Mouse (Mus musculus) MEL (cell line): ENCODE data around the gene Col9a2. TPM values are rescaled to one million over a fixed set of nuclear protein-coding genes. Genes with fewer than 3 reads are reported as not detected.

Experiments used
- DNase-seq: peaks from one replicate; pipeline ENCODE4 v3.0.0; 2011; ENCODE audit warnings: low read depth, low spot score
- H3K27ac ChIP-seq: 2 replicates; pipeline ENCODE4 v1.5.1; 2012; ENCODE audit warnings: low read depth, mild to moderate bottlenecking, control low read depth, low read length, moderate library complexity; ENCODE audit not compliant: control insufficient read depth
- H3K27me3 ChIP-seq, 2 experiments: fragments of 150-350 bp in 1 of 2; sonication (generic) in 1 of 2; 2 replicates each; pipeline ENCODE4 v1.6.1; 2012; ENCODE audit warnings: low read length in 2 of 2, mild to moderate bottlenecking in 2 of 2, improper control_type of control experiment in 1 of 2, moderate library complexity in 1 of 2; ENCODE audit not compliant: insufficient read depth in 2 of 2, control insufficient read depth in 1 of 2
- H3K36me3 ChIP-seq, 2 experiments: 2 replicates each; pipeline ENCODE4 v1.6.1; 2012 to 2014; ENCODE audit warnings: low read length in 2 of 2, improper control_type of control experiment in 1 of 2, inconsistent platforms in 1 of 2, mild to moderate bottlenecking in 1 of 2; ENCODE audit not compliant: insufficient read depth in 2 of 2, control insufficient read depth in 1 of 2
- H3K4me1 ChIP-seq, 2 experiments: fragments of 150-350 bp in 1 of 2; sonication (generic) in 1 of 2; 2 replicates each; pipeline ENCODE4 v1.6.1; 2012; ENCODE audit warnings: low read length in 2 of 2, improper control_type of control experiment in 1 of 2, mild to moderate bottlenecking in 1 of 2; ENCODE audit not compliant: insufficient read depth in 2 of 2, control insufficient read depth in 1 of 2
- H3K4me3 ChIP-seq, 2 experiments: fragments of 150-350 bp in 1 of 2; sonication (generic) in 1 of 2; 2 replicates each; pipeline ENCODE4 v1.5.1; 2012; ENCODE audit warnings: low read depth in 2 of 2, low read length in 2 of 2, mild to moderate bottlenecking in 2 of 2, moderate library complexity in 2 of 2, control low read depth in 1 of 2, improper control_type of control experiment in 1 of 2; ENCODE audit not compliant: control insufficient read depth in 1 of 2, insufficient read depth in 1 of 2
- H3K79me2 ChIP-seq: 2 replicates; pipeline ENCODE4 v1.6.1; 2012; ENCODE audit warnings: mild to moderate bottlenecking, low read length, moderate library complexity; ENCODE audit not compliant: control insufficient read depth, poor library complexity, insufficient read depth
- H3K9ac ChIP-seq: 2 replicates; pipeline ENCODE4 v1.6.1; 2012; ENCODE audit warnings: low read depth, mild to moderate bottlenecking, control low read depth, low read length, moderate library complexity; ENCODE audit not compliant: control insufficient read depth, poor library complexity, severe bottlenecking
- H3K9me3 ChIP-seq: fragments of 150-350 bp; sonication (generic); replicated peaks from 2 replicates; pipeline ENCODE4 v1.6.1; 2012; ENCODE audit warnings: mild to moderate bottlenecking, low read length, improper control_type of control experiment, moderate library complexity; ENCODE audit not compliant: insufficient read depth
- BHLHE40 ChIP-seq: IDR thresholded peaks from 2 replicates; pipeline ENCODE4 v1.6.1; 2012; ENCODE audit warnings: low read depth, mild to moderate bottlenecking, inconsistent platforms, low read length, improper control_type of control experiment, borderline replicate concordance
- CTCF ChIP-seq, 3 experiments: IDR thresholded peaks in 2 of 3; conservative IDR thresholded peaks in 1 of 3; 2 replicates each; pipeline ENCODE4 v1.5.1; 2011 to 2012; ENCODE audit warnings: low read length in 3 of 3, low read depth in 2 of 3, mild to moderate bottlenecking in 2 of 3, improper control_type of control experiment in 1 of 3, inconsistent platforms in 1 of 3, mixed read lengths in 1 of 3, moderate library complexity in 1 of 3; ENCODE audit not compliant: control insufficient read depth in 1 of 3, insufficient read depth in 1 of 3, poor library complexity in 1 of 3, severe bottlenecking in 1 of 3
- ELF1 ChIP-seq: IDR thresholded peaks from 2 replicates; pipeline ENCODE4 v1.6.1; 2014; ENCODE audit warnings: low read depth, mild to moderate bottlenecking, inconsistent platforms, low read length, improper control_type of control experiment, moderate library complexity
- EP300 ChIP-seq, 2 experiments: IDR thresholded peaks; 2 replicates each; pipeline ENCODE4 v1.6.1; 2011; ENCODE audit warnings: improper control_type of control experiment in 2 of 2, low read length in 2 of 2, low read depth in 1 of 2, mild to moderate bottlenecking in 1 of 2
- ETS1 ChIP-seq: IDR thresholded peaks from 2 replicates; pipeline ENCODE4 v1.6.1; 2012; ENCODE audit warnings: low read depth, mild to moderate bottlenecking, inconsistent platforms, low read length, improper control_type of control experiment, moderate library complexity
- GATA1 ChIP-seq: IDR thresholded peaks from 2 replicates; pipeline ENCODE4 v1.6.1; 2011; ENCODE audit warnings: low read depth, low read length, improper control_type of control experiment
- JUND ChIP-seq: IDR thresholded peaks from 2 replicates; pipeline ENCODE4 v1.6.1; 2011; ENCODE audit warnings: low read depth, mild to moderate bottlenecking, improper control_type of control experiment, low read length
- KAT2A ChIP-seq: conservative IDR thresholded peaks from 2 replicates; pipeline ENCODE4 v1.6.1; 2012; ENCODE audit warnings: low read depth, low read length, improper control_type of control experiment, inconsistent platforms
- MAFK ChIP-seq: IDR thresholded peaks from 2 replicates; pipeline ENCODE4 v1.6.1; 2011; ENCODE audit warnings: low read depth, mild to moderate bottlenecking, low read length, improper control_type of control experiment, borderline replicate concordance
- MAX ChIP-seq: IDR thresholded peaks from 2 replicates; pipeline ENCODE4 v1.6.1; 2011; ENCODE audit warnings: low read length, improper control_type of control experiment
- MEF2A ChIP-seq: IDR thresholded peaks from 2 replicates; pipeline ENCODE4 v1.6.1; 2014; ENCODE audit warnings: low read depth, mild to moderate bottlenecking, inconsistent platforms, low read length, improper control_type of control experiment; ENCODE audit not compliant: poor library complexity, insufficient replicate concordance, severe bottlenecking; ENCODE audit errors: extremely low read depth
- MXI1 ChIP-seq: IDR thresholded peaks from 2 replicates; pipeline ENCODE4 v1.6.1; 2011; ENCODE audit warnings: mild to moderate bottlenecking, low read depth, low read length, improper control_type of control experiment
- RAD21 ChIP-seq: IDR thresholded peaks from 2 replicates; pipeline ENCODE4 v1.6.1; 2011; ENCODE audit warnings: mild to moderate bottlenecking, low read depth, low read length, improper control_type of control experiment
- RCOR1 ChIP-seq: IDR thresholded peaks from 2 replicates; pipeline ENCODE4 v1.6.1; 2012; ENCODE audit warnings: low read depth, mild to moderate bottlenecking, inconsistent platforms, low read length, improper control_type of control experiment
- SIN3A ChIP-seq: IDR thresholded peaks from 2 replicates; pipeline ENCODE4 v1.6.1; 2012; ENCODE audit warnings: low read length, improper control_type of control experiment, inconsistent platforms
- SMC3 ChIP-seq: IDR thresholded peaks from 2 replicates; pipeline ENCODE4 v1.6.1; 2011; ENCODE audit warnings: low read depth, low read length, improper control_type of control experiment
- USF2 ChIP-seq, 2 experiments: IDR thresholded peaks; 2 replicates each; pipeline ENCODE4 v1.6.1; 2011 to 2012; ENCODE audit warnings: improper control_type of control experiment in 2 of 2, low read length in 2 of 2, borderline replicate concordance in 1 of 2, inconsistent platforms in 1 of 2, low read depth in 1 of 2, mild to moderate bottlenecking in 1 of 2; ENCODE audit not compliant: insufficient read depth in 1 of 2
- ZC3H11A ChIP-seq: IDR thresholded peaks from 2 replicates; pipeline ENCODE4 v1.6.1; 2012; ENCODE audit warnings: low read depth, mild to moderate bottlenecking, inconsistent platforms, low read length, improper control_type of control experiment
- ZMIZ1 ChIP-seq: IDR thresholded peaks from 2 replicates; pipeline ENCODE4 v1.6.1; 2012; ENCODE audit warnings: low read depth, mild to moderate bottlenecking, inconsistent platforms, low read length, improper control_type of control experiment, moderate library complexity
- ZNF384 ChIP-seq: IDR thresholded peaks from 2 replicates; pipeline ENCODE4 v1.6.1; 2012; ENCODE audit warnings: low read depth, mild to moderate bottlenecking, inconsistent platforms, low read length, improper control_type of control experiment
- polyA plus RNA-seq, 2 experiments: library from polyadenylated mRNA; stranded (reverse) in 1 of 2; unstranded in 1 of 2; fragments of >175 nt in 1 of 2; fragments of >200 nt in 1 of 2; gene quantifications; 2 replicates each; pipeline versions ENCODE4 v1.2.1 to v1.2.4; 2012; ENCODE audit warnings: low replicate concordance in 2 of 2, low read depth in 1 of 2; ENCODE audit not compliant: insufficient read length in 2 of 2, insufficient read depth in 1 of 2, missing spikeins in 1 of 2
- total RNA-seq: library from RNA; depleted of rRNA; stranded (reverse); fragments of 300-350 nt; gene quantifications from 2 replicates; pipeline ENCODE4 v1.2.3, GENCODE M21; 2012

Col9a2 gene
- total and polyA plus RNA-seq, 3 experiments = 0.12 TPM; not detected in 2

DNA sequence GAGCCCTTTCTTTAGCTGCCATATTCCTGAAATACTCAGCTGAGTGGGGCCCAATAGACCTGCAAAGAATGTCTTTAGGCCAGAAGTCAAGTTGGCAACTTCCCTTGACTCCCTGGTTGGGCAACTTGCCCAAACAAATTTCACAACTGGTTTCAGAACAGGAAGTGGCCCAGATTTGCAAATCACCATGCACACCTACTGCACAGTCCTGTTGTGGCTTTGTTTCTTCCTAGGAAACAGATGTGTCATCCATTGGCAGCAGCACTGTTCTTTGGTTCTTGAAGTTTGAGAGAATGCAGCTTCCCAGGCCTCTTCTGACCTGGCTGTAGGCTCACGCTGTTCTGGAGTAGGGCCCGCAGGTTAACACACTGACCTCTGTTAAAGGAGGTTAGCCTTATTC is 15.2 kb upstream of the Col9a2 start:
- H3K27me3 ChIP-seq = no peaks in the 10 kb centered on the region
- no peak overlapping the region for H3K27ac ChIP-seq
- no peaks in the 10 kb centered on the region for H3K9me3 ChIP-seq
- H3K36me3 ChIP-seq = peaks cover 0 to 12% of the 10 kb centered on the region in 2 experiments; a peak in 2 of 4 replicates
- H3K79me2 ChIP-seq = no peaks in the 10 kb centered on the region
- no peak overlapping the region for H3K4me3 ChIP-seq
- TF ChIP-seq RAD21 (no peak), MXI1 (no peak), ZC3H11A (no peak), ETS1 (no peak), EP300 (IDR thresholded peaks at IDR 0.05; ENCODE audit: low read depth in 1 of 2, low read length in 2 of 2) (0 out of 4 replicates have a peak, but pooled peaks of 1 of the 2 experiments have one; percentile 23), SIN3A (peak; percentile 31; the same call in 1 of the 2 replicates), MAFK (no peak), CTCF (IDR thresholded peaks at IDR 0.05 in 2 of 3, conservative IDR thresholded peaks at IDR 0.05 in 1 of 3; ENCODE audit: control insufficient read depth in 1 of 3, insufficient read depth in 1 of 3, low read depth in 2 of 3, low read length in 3 of 3, poor library complexity in 1 of 3, severe bottlenecking in 1 of 3) (no peak), RCOR1 (peak; percentile 96)
- peaks cover 0 to 9% of the 10 kb centered on the region in 2 experiments; a peak in 2 of 4 replicates for H3K4me1 ChIP-seq
- H3K9ac ChIP-seq = no peak overlapping the region
- DNase-seq = peak; percentile 72

DNA sequence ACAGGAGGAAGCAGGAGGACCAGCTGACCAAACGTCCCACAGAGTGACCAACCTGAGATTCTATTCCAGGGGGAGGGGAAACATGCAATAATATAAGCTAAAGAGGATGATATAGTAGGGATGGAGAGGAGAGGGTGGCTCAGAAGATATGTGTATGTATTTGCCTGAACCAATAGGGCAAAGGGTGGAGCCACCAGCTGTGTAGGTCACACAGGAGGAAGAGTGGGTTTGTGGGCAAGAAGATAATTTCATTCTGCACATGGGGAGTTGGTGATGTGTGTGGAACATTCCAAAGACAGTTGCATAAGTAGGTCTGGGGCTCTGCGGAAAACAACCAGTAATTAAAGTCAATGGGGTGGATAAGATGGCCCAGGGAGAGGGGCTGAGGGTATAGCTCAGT is 13.5 kb upstream of the Col9a2 start:
- peaks cover 0 to 5% of the 10 kb centered on the region in 2 experiments; a peak in 1 of 4 replicates for H3K36me3 ChIP-seq
- DNase-seq = no peak
- H3K4me3 ChIP-seq = no peak overlapping the region
- H3K27me3 ChIP-seq = no peaks in the 10 kb centered on the region
- H3K79me2 ChIP-seq = no peaks in the 10 kb centered on the region
- H3K9me3 ChIP-seq = no peaks in the 10 kb centered on the region
- H3K27ac ChIP-seq = no peak overlapping the region
- no peak overlapping the region for H3K9ac ChIP-seq
- TF ChIP-seq USF2 (IDR thresholded peaks at IDR 0.05; ENCODE audit: borderline replicate concordance in 1 of 2, insufficient read depth in 1 of 2, low read depth in 1 of 2, low read length in 2 of 2) (no peak), ELF1 (no peak), MEF2A (no peak), ZNF384 (no peak)
- peaks cover 0 to 5% of the 10 kb centered on the region in 2 experiments; a peak in 1 of 4 replicates for H3K4me1 ChIP-seq

DNA sequence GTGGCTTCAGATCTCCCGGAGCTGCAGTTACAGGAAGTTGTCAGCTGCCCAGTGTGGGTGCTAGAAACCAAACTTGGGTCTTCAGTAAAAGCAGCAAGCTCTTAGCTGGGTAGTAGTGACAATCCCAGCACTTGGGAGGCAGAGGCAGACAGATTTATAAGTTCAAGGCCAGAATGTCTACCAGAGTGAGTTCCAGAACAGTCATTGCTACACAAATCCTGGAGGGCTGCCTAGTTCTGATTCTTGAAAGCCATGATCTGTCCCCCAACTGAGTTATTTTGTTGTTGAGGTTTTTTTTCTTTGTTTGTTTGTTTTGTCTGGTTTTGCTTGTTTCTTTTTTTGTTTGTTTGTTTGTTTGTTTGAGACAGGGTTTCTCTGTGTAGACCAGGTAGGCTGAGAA is 11.0 kb upstream of the Col9a2 start:
- Histone ChIP-seq H3K27me3 (no peaks in the 10 kb centered on the region), H3K27ac (no peak overlapping the region), H3K9me3 (no peaks in the 10 kb centered on the region), H3K79me2 (no peaks in the 10 kb centered on the region), H3K4me3 (peak overlapping the region in 1 of 2 experiments; percentile 32; a peak in 1 of 4 replicates), H3K36me3 (peaks cover 0 to 3% of the 10 kb centered on the region in 2 experiments; a peak in 1 of 4 replicates), H3K4me1 (0 out of 4 replicates have a peak, but pooled peaks cover 0 to 2% of the 10 kb centered on the region in 2 experiments), H3K9ac (no peak overlapping the region)
- no peak for TF ChIP-seq JUND
- TF ChIP-seq SMC3 = no peak
- no peak for TF ChIP-seq EP300 (IDR thresholded peaks at IDR 0.05; ENCODE audit: low read depth in 1 of 2, low read length in 2 of 2)
- no peak for TF ChIP-seq GATA1
- TF ChIP-seq KAT2A = no peak
- no peak for TF ChIP-seq USF2 (IDR thresholded peaks at IDR 0.05; ENCODE audit: borderline replicate concordance in 1 of 2, insufficient read depth in 1 of 2, low read depth in 1 of 2, low read length in 2 of 2)
- TF ChIP-seq MAX = no peak
- no peak for TF ChIP-seq ZMIZ1
- TF ChIP-seq RAD21 = no peak
- no peak for TF ChIP-seq ETS1
- TF ChIP-seq BHLHE40 = no peak
- peak; percentile 19 for DNase-seq
